Mouse (Mus musculus) megakaryocyte, embryonic 14.5 days (primary cell): ENCODE results near the gene Sdk2.

Experiments
- FLI1 ChIP-seq: IDR thresholded peaks from 2 replicates; pipeline ENCODE4 v1.6.1; 2012; ENCODE audit warnings: low read length, inconsistent platforms, mixed read lengths
- GATA1 ChIP-seq: IDR thresholded peaks from 3 replicates; pipeline ENCODE4 v1.6.1; 2012; ENCODE audit warnings: mixed read lengths, low read length, inconsistent platforms, borderline replicate concordance

DNA sequence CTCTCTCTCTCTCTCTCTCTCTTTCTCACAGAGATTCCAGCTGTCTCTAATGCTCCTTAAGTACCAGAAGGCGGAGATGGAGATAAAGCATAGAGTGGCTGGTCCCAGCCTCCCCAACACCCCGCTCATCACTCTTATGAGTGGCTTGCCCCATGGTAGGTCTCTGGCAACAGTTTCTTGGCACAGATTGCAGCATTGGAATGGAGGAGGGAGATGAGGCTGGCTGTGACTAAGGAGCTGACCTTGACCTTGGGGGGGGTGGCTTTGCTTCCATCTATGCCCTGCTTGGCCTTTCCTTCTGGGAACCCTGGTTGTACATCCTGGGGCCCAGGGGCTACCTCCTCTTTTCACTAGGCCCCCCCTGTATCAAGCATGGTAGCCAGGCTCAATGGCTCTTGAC is 41.8 kb downstream of the Sdk2 start:
- TF ChIP-seq GATA1: no peak
- TF ChIP-seq FLI1: no peak
